Mouse (Mus musculus) forebrain, embryonic 16.5 days (tissue): ENCODE results near the gene Thada. TPM values are rescaled to one million over a fixed set of nuclear protein-coding genes. Genes with fewer than 3 reads are reported as not detected.

Experiments
- ATAC-seq: fragments of 200-750 bp; cut with Nextera tagmentation; 2 replicates; pipeline ENCODE4 v1.8.0; 2017; ENCODE audit warnings: mild to moderate bottlenecking, moderate library complexity
- H3K27ac ChIP-seq: fragments of 300-500 bp; sonication (generic); 2 replicates; pipeline ENCODE4 v1.5.1; 2014; ENCODE audit warnings: low read length, control low read depth
- H3K27me3 ChIP-seq: fragments of 300-500 bp; sonication (generic); replicated peaks from 2 replicates; pipeline ENCODE4 v1.6.1; 2014; ENCODE audit warnings: low read length; ENCODE audit not compliant: control insufficient read depth, insufficient read depth
- H3K36me3 ChIP-seq: fragments of 300-500 bp; sonication (generic); 2 replicates; pipeline ENCODE4 v1.6.1; 2014; ENCODE audit not compliant: control insufficient read depth, insufficient read depth
- H3K4me1 ChIP-seq: fragments of 300-500 bp; sonication (generic); replicated peaks from 2 replicates; pipeline ENCODE4 v1.6.1; 2014; ENCODE audit warnings: low read length; ENCODE audit not compliant: control insufficient read depth, insufficient read depth
- H3K4me2 ChIP-seq: fragments of 300-500 bp; sonication (generic); 2 replicates; pipeline ENCODE4 v1.6.1; 2014; ENCODE audit warnings: mild to moderate bottlenecking, low read length, control low read depth
- H3K4me3 ChIP-seq: fragments of 300-500 bp; sonication (generic); replicated peaks from 2 replicates; pipeline ENCODE4 v1.5.1; 2014; ENCODE audit warnings: mild to moderate bottlenecking, low read length, control low read depth
- H3K9ac ChIP-seq: fragments of 300-500 bp; sonication (generic); replicated peaks from 2 replicates; pipeline ENCODE4 v1.6.1; 2014; ENCODE audit warnings: low read depth, low read length, control low read depth
- H3K9me3 ChIP-seq: fragments of 300-500 bp; sonication (generic); 2 replicates; pipeline ENCODE4 v1.6.1; 2016; ENCODE audit warnings: low read length; ENCODE audit not compliant: control insufficient read depth
- WGBS: fragments of 180-500 bp; shearing (Covaris S2); extraction: QIAGEN DNeasy Blood & Tissue Kit; methylation state at CpG from one replicate; pipeline ENCODE4 v1.1.7; 2014; 5-methylcytosine and 5-hydroxymethylcytosine counted together
- polyA plus RNA-seq: library from polyadenylated mRNA; unstranded; fragments of >200 nt; fragmentation: Nextera tagmentation; extraction: Ambion mirVana; gene quantifications from 2 replicates; pipeline ENCODE4 v1.2.1, GENCODE M21; 2015

Thada gene
- polyA plus RNA-seq, 1 experiment from 2014 or later, result 6.6 TPM

DNA sequence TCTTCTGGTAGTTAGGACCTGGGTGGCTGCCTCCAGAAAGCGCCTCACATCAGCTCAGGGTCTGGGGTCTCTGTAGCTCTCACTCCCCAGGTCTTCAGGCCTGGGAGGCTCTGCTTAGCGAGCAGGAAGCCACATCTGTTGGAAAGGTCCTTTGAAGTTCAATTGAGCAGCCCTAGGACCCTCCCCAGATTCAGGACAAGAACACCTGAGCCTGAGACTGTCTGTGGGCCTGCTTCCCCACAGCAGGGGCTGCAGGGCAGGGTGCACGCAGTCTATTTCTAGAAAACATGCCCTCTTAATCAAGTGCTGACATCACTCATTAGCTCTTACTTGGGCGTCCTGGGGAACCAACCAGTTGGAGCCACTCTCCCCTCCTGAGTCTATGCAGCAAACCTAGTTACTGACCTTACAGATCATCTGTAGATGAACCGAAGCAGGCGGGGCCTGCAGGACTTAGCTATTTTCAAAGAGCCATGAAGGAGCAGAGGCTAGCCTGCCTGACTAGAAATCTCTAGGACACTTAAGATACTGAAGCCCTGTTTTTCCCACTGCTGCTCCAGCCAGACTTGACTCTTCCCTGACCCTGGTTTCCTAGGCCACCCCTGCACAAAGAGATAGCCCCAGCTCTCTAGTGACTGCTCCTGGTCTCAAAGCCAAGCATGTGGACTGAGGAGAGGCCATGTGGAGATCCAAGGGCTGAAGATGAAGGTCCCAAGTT is 308.1 kb downstream of the Thada start:
- Histone ChIP-seq H3K27me3 (no peaks in the 10 kb centered on the region), H3K36me3 (no peaks in the 10 kb centered on the region), H3K9ac (no peak overlapping the region), H3K4me3 (no peak overlapping the region), H3K9me3 (no peaks in the 10 kb centered on the region), H3K4me1 (0 out of 2 replicates have a peak, but pooled peaks cover 4% of the 10 kb centered on the region), H3K4me2 (no peak overlapping the region), H3K27ac (no peak overlapping the region)
- ATAC-seq, result no peak
- WGBS, result 80% methylated on average over 6 of the region's 6 CpGs

DNA sequence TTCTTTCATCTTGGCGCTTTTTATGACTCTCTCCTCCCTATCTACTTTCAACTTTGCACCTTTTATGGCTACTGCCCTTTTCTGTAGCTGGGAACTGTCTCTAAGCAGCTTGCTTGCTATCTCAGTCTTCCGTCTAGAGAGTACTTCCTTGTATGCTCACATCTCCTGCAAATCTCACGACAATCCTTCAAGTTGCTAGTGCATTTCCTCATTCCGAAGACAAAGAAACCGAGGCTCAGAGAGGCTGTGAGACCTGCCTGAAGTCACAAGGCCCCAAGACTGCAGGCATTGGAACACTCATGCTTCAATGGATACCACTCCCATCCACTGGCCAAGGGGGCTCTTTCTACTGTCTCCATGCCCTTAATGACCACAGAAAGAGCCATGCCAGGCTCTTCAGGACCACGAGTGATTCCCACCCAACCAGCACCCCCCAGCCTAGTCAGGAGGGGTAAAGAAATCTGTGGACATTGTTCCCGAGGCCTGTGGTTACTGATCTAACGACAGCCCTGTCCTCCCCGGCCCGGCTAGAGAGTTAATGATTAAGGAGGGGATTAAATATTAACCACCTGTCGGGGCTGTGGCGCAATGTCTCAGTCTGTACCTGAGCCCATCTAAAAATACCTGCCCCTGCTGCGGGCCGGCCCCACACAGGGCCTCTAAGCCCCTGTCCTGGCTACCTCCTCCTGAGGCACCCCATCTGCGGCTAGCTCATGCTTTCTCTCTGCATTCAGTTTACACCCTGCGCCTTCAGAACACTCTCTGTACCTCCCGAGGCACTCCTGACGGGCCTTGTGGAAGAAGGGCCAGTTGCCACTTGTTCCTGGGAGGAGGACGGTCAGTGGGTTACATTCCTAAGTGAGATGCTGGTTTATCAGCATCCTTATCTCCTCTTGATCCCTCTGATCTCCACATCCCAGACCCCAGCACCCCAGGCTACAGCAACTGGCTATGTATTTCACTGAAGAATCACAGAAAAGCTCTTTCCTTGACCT is 309.0 kb downstream of the Thada start:
- no peak for ATAC-seq
- 43% methylated on average over 19 of the region's 19 CpGs for WGBS
- H3K4me3 ChIP-seq, result no peak overlapping the region
- H3K27me3 ChIP-seq, result no peaks in the 10 kb centered on the region
- H3K9me3 ChIP-seq, result no peaks in the 10 kb centered on the region
- H3K27ac ChIP-seq, result no peak overlapping the region
- no peak overlapping the region for H3K4me2 ChIP-seq
- H3K9ac ChIP-seq, result no peak overlapping the region
- H3K4me1 ChIP-seq, result 0 out of 2 replicates have a peak, but pooled peaks cover 4% of the 10 kb centered on the region
- H3K36me3 ChIP-seq, result no peaks in the 10 kb centered on the region

DNA sequence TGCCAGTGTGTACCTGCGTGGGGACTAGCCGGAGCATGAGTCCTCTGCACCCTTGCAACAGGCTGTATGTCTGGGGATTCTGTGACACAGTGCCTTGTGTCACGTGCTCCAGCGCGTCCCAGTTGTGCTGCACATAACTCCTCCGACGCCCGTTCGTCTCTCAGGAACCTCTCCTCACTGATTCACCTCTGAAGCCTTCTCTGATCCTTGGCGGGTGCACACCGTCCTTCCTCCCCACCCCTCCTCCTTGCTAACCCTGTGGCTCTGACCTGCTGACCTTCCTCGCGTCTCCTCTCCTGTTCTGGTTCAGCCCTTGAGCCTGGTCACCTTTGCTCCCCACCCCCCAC is 309.8 kb downstream of the Thada start:
- no peak overlapping the region for H3K4me2 ChIP-seq
- H3K4me1 ChIP-seq, result no peaks in the 10 kb centered on the region
- no peaks in the 10 kb centered on the region for H3K27me3 ChIP-seq
- H3K9ac ChIP-seq, result no peak overlapping the region
- H3K9me3 ChIP-seq, result no peaks in the 10 kb centered on the region
- ATAC-seq, result no peak
- H3K36me3 ChIP-seq, result no peaks in the 10 kb centered on the region
- 63% methylated on average over 13 of the region's 13 CpGs for WGBS
- no peak overlapping the region for H3K27ac ChIP-seq
- no peak overlapping the region for H3K4me3 ChIP-seq

DNA sequence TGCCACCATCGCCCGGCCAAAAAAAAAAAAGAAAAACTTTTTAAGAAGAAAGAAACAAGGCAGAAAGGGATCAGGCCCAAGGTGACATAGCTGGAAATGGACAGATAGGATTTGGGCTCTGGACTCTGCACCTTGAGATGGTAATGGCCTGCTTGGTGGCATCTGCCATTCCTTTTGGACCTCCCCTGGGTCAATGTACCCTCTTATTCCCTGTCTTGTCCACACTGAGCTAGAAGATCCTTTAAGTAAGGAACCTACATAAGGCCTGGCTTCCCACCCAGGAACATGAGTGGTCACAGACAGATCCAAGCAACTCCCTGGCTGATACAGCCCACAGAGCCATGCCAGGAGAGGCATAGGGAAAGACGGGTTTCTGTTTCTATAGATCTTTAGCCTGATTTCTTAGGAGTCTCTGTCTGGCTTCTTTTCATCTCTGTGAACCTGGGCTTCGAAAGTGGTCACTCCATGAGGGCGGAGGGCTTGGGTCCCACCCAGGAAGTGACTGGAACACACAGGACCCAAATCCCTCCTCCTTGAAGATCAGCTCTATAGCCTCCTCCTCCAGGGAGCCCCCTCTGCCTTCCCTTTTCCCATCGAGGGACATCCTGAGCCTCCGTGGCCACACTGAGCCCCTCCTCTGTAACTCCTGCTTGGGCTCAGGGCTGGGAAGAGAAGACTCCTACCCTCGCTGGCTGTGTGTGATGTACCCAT is 310.3 kb downstream of the Thada start:
- H3K27me3 ChIP-seq, result no peaks in the 10 kb centered on the region
- H3K27ac ChIP-seq, result no peak overlapping the region
- H3K4me3 ChIP-seq, result no peak overlapping the region
- H3K9me3 ChIP-seq, result no peaks in the 10 kb centered on the region
- no peaks in the 10 kb centered on the region for H3K36me3 ChIP-seq
- H3K9ac ChIP-seq, result no peak overlapping the region
- H3K4me2 ChIP-seq, result no peak overlapping the region
- H3K4me1 ChIP-seq, result no peaks in the 10 kb centered on the region
- 79% methylated on average over 8 of the region's 8 CpGs for WGBS
- no peak for ATAC-seq

DNA sequence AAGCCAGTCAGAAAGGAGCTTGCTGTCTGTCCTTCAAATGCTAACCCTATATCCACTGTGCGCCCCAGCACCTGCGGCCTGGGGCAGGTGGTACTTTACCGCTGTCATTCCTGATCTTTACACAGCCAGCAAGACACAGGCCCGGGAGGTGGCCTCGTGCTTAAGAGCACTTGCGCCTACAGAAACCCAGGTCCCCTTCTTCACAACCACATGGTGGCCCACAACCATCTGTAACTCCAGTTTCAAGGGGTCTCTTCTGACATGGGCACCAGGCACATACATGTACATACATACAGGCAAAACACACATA is 311.0 kb downstream of the Thada start:
- no peak overlapping the region for H3K9ac ChIP-seq
- ATAC-seq, result no peak
- H3K4me1 ChIP-seq, result no peaks in the 10 kb centered on the region
- H3K9me3 ChIP-seq, result no peaks in the 10 kb centered on the region
- no peaks in the 10 kb centered on the region for H3K36me3 ChIP-seq
- H3K27me3 ChIP-seq, result no peaks in the 10 kb centered on the region
- WGBS, result 90% methylated on average over 6 of the region's 6 CpGs
- H3K4me3 ChIP-seq, result no peak overlapping the region
- H3K4me2 ChIP-seq, result no peak overlapping the region
- no peak overlapping the region for H3K27ac ChIP-seq

DNA sequence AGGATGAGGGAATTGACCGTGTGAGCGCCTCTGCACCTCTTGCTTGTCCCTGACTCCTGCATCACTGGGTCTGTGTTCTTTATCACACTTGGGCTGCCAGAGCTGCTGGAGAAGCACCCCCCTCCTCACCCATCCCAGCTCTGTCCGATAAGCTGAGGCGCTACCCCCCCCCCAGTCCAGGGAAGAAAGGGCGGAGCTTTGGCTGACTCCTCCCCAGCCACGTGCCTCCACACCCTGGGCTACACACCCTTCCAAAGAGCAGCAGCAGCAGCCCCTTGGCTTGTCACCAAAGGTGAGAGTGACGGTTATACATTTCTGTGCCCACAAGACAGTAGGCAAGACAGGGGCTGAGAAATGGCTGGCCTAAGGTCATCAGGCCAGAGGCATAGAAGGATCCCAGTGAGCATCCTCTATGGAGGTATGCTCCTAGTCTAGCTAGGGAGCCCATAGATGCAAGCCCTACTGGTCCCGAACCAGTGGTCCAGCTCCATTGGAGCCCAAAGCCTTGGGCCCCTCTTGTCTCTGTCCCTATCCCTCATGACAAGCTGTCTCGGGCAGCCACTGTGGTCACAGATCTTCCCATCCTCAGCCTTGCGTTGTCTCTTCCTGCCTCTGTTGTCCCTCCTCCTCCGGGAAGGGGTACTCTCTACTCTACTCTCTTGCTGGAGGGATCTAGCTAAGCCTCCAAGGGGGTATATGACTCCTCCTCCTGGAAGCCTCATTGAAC is 311.5 kb downstream of the Thada start:
- Histone ChIP-seq H3K36me3 (no peaks in the 10 kb centered on the region), H3K27ac (no peak overlapping the region), H3K9me3 (no peaks in the 10 kb centered on the region), H3K4me3 (no peak overlapping the region), H3K4me1 (no peaks in the 10 kb centered on the region), H3K9ac (no peak overlapping the region), H3K4me2 (no peak overlapping the region), H3K27me3 (no peaks in the 10 kb centered on the region)
- 87% methylated on average over 10 of the region's 11 CpGs for WGBS
- no peak for ATAC-seq

DNA sequence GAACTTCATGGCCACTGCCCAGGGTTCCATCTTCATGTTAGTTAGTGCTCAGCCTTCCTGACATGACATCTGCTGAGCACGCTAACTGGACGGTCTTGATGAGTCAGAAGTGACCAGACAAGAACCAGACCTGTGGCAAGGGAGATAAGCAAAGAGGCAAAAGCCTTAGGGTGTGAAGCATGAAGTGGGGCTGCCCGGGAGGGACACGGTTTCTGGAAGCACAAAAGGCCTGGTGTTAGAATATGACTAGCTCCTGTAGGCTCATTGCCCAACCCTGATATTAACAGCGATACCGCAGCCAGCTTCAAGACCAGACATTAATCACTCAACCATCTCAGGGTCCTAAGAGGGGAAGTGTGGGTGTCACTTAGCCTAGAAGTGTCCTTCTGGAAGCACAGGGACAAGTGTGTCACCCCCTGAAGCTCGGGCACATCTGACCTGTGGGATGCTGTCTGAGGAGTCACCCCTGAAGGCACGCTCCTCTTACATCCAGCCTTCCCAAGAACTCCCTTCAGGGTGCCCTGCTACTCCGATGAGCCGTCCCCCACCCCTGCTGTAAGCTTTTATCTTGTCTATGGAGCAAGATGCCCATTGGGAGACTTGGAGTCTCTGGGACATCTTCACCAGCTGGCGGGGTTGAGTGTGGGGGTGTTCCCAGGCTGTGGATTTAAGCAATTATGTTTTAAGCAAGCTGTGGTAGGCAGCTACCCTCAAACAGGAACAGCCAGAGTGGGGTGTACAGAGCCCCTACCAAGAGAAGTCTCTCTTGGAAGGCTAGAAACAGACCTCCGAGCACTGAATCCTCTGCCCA is 312.8 kb downstream of the Thada start:
- H3K27me3 ChIP-seq, result no peaks in the 10 kb centered on the region
- no peak overlapping the region for H3K4me2 ChIP-seq
- 87% methylated on average over 12 of the region's 12 CpGs for WGBS
- no peaks in the 10 kb centered on the region for H3K9me3 ChIP-seq
- no peaks in the 10 kb centered on the region for H3K36me3 ChIP-seq
- H3K4me1 ChIP-seq, result peaks cover 7% of the 10 kb centered on the region
- H3K27ac ChIP-seq, result no peak overlapping the region
- no peak overlapping the region for H3K9ac ChIP-seq
- no peak for ATAC-seq
- H3K4me3 ChIP-seq, result no peak overlapping the region

DNA sequence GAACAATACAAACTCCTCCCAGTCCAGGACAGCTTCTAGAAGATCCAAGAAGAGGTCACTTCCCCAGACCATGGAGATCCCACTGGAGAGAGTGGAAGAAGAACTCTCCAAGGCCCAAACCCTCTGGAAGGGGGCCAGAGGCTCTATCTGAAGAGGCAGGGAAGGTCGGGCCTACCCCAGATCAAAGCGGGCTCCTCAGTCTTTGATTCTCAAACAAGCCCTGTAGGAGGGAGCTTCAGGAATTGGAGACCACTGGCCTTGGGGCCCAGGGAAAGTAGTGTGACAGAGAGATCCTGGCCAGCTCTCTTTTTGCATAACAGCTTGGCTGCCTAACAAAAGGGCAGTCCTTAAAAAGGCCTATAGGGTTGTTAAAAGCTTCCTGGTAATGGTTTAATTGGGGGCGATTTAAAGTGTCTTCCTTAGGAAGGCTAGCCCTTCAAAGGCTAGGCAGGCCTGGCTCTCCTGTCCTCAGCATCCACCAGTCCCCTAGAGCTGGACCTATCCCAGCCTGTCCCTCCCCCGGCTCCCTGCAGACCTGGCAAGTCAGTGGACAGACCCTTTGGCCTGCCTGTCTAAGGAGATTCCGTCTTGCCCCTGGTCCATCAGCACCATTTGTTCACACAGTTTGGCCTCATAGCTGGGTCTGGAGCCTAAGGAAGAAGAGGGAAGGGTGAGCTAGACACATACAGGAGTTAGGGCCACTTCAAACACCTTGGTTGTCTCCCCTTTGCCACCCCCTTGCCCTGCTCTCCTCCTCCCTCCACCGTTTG is 313.6 kb downstream of the Thada start:
- Histone ChIP-seq H3K27me3 (no peaks in the 10 kb centered on the region), H3K4me1 (peaks cover 7% of the 10 kb centered on the region), H3K4me2 (no peak overlapping the region), H3K9me3 (no peaks in the 10 kb centered on the region), H3K27ac (no peak overlapping the region), H3K9ac (no peak overlapping the region), H3K4me3 (no peak overlapping the region), H3K36me3 (no peaks in the 10 kb centered on the region)
- 36% methylated on average over 6 of the region's 6 CpGs for WGBS
- no peak for ATAC-seq
